Mouse (Mus musculus) splenic B cell, adult 2 months (primary cell): Measurements from ENCODE around the gene Chchd1.
A peak's percentile ranks its signal among the peaks of the same experiment; 100 is the strongest.
"Not testable (repeated sequence)": the region's sequence is repeated elsewhere in the genome, so short reads cannot be mapped to it uniquely, and the experiment has no call there.

ENCODE experiments used
- DNase-seq: peaks from one replicate; pipeline ENCODE4 v3.0.0-alpha.2; 2011; ENCODE audit warnings: low read depth, low spot score
- H3K27me3 ChIP-seq: 2 replicates; pipeline ENCODE4 v1.6.1; 2012; ENCODE audit warnings: mild to moderate bottlenecking, low read length, moderate library complexity, mixed read lengths; ENCODE audit not compliant: control insufficient read depth, poor library complexity, insufficient read depth, severe bottlenecking
- H3K36me3 ChIP-seq: 2 replicates; pipeline ENCODE4 v1.6.1; 2012; ENCODE audit warnings: mild to moderate bottlenecking, low read length, moderate library complexity, mixed read lengths; ENCODE audit not compliant: control insufficient read depth, poor library complexity, insufficient read depth, severe bottlenecking

Gene Chchd1

GRCm38 (mm10) chr14:20698515-20698914, 4.3 kb upstream of the Chchd1 start:
- Histone ChIP-seq H3K27me3 (no peaks in the 10 kb centered on the region), H3K36me3 (peaks cover 7% of the 10 kb centered on the region; the same call in 1 of the 2 replicates)
- no peak for DNase-seq

GRCm38 (mm10) chr14:20700362-20700761, 2.4 kb upstream of the Chchd1 start:
- Histone ChIP-seq H3K36me3 (peaks cover 10% of the 10 kb centered on the region; the same call in 1 of the 2 replicates), H3K27me3 (no peaks in the 10 kb centered on the region)
- DNase-seq = no peak

GRCm38 (mm10) chr14:20701554-20701953, 1.3 kb upstream of the Chchd1 start:
- DNase-seq = no peak
- Histone ChIP-seq H3K27me3 (no peaks in the 10 kb centered on the region), H3K36me3 (peaks cover 10% of the 10 kb centered on the region; the same call in 1 of the 2 replicates)

DNA sequence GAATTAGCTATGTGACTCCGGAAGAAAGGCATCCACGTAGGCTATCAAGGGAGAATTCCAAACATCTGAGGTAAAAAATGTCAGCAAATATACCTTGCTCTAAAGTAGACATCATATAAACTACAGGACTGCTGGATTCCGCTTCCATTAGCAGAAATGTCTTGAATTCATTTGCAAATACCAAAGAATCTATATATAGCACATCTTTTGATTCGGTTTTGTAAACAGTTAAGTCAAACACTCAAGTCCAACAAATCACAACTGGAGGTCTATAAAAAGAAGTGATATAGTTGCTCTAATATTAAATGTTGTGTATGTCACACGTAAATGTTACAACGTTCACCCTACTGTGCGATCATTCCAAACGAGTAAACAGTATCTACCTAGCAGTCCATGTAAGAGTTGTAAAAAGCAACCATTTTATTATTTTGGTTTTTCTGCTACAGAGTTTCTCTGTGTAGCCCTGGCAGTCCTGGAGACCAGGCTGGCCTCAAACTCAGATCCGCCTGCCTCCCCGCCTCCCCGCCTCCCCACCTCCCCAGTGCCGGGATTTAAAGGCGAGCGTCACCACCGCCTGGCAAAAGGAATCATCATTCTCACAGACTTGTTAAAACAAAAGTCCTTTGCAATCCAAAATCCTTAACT, 588 bp upstream of the Chchd1 start:
- no peak for DNase-seq
- peaks cover 10% of the 10 kb centered on the region; the same call in 1 of the 2 replicates for H3K36me3 ChIP-seq
- H3K27me3 ChIP-seq = no peaks in the 10 kb centered on the region

GRCm38 (mm10) chr14:20703461-20703860, 655 bp downstream of the Chchd1 start:
- not testable (repeated sequence) for H3K27me3 ChIP-seq, DNase-seq, H3K36me3 ChIP-seq

DNA sequence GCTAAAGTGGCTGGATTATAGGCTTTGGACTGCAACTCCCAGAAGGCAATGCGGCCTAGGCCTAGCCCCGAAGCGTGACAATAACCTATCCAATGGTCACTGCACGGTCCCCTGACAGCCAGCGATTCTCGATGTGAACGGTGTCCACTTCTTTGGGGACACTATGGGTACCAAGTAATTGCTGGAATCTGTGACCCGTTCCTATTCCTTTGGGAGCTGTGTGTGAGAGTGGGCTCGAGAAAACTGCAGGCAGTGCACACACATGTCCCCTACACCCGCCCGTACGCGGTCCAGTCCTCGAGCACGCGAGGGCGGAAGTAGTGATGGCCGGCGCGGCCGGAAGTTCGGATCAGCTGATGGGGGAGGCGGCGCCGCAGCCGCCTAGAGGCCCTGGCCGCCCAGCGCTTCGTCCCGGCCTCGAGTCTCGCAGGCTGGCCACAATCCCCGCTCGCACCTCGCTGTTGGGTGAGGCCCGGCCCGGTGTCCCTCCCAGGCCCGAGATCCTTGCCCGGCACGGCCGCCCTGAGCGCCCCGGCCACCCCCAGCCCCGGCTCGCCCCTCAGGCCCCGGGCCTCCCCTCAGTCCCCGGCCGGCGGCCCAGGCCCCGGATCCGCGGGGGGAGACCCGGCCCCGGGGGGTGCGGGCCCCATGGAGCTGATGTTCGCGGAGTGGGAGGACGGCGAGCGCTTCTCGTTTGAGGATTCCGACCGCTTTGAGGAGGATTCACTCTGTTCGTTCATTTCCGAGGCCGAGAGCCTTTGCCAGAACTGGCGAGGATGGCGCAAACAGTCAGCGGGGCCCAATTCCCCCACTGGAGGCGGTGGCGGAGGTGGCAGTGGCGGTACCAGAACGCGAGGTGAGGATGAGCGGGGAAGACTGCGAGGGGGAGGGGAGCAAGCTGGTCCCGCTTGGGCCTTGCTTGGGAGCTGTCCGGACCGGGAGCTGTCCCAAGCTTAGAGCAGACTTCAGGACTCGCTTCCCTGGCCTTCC, 4.7 kb downstream of the Chchd1 start, which contains the start of gene Zswim8:
TSS of gene Zswim8 (plus strand) at position 352 of the 990 bp plus-strand sequence.
- Histone ChIP-seq H3K36me3 (peaks cover 10% of the 10 kb centered on the region), H3K27me3 (no peaks in the 10 kb centered on the region)
- DNase-seq = peak; percentile 85

DNA sequence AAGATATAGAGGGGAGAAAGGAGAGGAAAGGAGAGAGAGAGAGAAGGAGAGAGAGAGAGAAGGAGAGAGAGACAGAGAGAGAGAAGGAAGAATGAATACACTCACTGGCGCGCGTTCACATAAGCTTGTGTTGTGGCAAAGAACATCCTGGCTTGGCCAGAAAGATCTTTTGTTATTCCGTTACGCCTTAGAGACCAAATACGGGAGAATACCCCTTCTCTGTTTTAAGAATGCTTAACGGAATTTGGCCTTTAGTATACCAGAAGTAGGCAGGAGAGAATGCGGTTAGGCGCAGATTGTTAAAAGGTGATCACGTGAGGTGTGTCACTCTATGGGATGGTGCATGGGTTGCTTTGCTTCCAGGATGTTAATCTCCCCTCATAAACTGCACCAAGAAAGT, 5.4 kb downstream of the Chchd1 start:
- Histone ChIP-seq H3K36me3 (peaks cover 10% of the 10 kb centered on the region), H3K27me3 (no peaks in the 10 kb centered on the region)
- peak; percentile 16 for DNase-seq

GRCm38 (mm10) chr14:20713832-20714231, 11.0 kb downstream of the Chchd1 start:
- H3K27me3 ChIP-seq = no peaks in the 10 kb centered on the region
- DNase-seq = no peak

DNA sequence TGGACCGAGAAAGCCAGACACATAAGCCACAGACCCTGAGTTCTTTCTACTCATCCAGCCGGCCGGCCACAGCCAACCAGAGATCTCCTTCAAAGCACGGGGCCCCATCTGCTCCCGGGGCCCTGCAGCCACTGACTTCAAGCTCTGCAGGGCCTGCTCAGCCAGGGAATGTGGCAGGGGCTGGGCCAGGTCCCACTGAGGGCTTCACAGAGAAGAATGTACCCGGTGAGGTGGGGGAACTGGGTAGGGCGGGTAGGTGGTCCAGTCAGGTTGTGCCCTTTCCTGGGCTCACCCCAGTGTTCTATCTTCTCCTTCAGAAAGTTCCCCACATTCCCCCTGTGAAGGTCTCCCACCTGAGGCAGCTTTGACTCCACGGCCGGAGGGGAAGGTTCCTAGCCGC, 15.6 kb downstream of the Chchd1 start:
- Histone ChIP-seq H3K27me3 (no peaks in the 10 kb centered on the region), H3K36me3 (peaks cover 10% of the 10 kb centered on the region)
- DNase-seq = no peak

More at GRCm38 (mm10) chr14:20713832-20714231, 11.0 kb downstream of the Chchd1 start:
- peaks cover 17% of the 10 kb centered on the region for H3K36me3 ChIP-seq

DNA sequence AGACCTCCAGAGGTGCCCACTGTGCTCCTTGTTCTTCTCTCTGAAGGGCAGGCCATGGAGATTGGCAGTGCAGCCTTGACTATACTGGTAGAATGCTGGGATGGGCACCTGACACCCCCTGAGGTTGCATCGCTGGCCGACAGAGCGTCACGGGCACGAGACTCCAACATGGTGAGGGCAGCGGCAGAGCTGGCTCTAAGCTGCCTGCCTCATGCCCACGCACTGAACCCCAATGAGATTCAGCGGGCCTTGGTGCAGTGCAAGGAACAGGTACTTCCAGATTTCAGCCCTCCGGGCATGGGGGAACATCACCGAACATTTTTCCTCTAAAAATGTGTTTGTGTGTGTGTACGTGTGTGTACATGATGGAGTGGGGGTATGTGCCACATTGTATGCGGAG, 17.0 kb downstream of the Chchd1 start:
- DNase-seq = no peak
- Histone ChIP-seq H3K27me3 (no peaks in the 10 kb centered on the region), H3K36me3 (peaks cover 11% of the 10 kb centered on the region)

- Histone ChIP-seq H3K27me3 (no peaks in the 10 kb centered on the region), H3K36me3 (peaks cover 9% of the 10 kb centered on the region)
- no peak for DNase-seq
These were observed 18.6 kb downstream of the Chchd1 start for GRCm38 (mm10) chr14:20721371-20721770.

GRCm38 (mm10) chr14:20723006-20723405, 20.2 kb downstream of the Chchd1 start:
- Histone ChIP-seq H3K36me3 (peaks cover 9% of the 10 kb centered on the region), H3K27me3 (no peaks in the 10 kb centered on the region)
- no peak for DNase-seq

DNA sequence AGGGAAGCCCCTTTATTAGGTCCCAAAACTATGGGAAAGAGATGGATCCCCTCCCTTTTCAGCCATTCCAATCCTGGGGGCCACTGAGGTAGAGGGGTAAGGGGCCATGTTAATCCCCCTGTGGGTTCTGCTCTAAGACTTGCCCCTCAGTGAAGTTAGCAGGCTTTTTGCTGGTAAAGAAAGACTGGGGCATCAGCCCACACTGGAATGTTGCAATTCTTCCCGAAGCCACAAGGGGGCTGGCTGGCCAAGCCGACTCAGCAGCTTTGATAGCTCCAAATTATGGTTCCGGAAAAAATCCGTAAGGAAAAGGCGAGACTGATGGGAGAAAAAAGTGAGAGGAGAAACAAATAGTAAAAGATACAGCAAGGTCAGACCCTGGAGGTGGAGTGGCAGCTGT, 21.2 kb downstream of the Chchd1 start:
- H3K27me3 ChIP-seq = no peaks in the 10 kb centered on the region
- DNase-seq = peak; percentile 59
- H3K36me3 ChIP-seq = peaks cover 11% of the 10 kb centered on the region

DNA sequence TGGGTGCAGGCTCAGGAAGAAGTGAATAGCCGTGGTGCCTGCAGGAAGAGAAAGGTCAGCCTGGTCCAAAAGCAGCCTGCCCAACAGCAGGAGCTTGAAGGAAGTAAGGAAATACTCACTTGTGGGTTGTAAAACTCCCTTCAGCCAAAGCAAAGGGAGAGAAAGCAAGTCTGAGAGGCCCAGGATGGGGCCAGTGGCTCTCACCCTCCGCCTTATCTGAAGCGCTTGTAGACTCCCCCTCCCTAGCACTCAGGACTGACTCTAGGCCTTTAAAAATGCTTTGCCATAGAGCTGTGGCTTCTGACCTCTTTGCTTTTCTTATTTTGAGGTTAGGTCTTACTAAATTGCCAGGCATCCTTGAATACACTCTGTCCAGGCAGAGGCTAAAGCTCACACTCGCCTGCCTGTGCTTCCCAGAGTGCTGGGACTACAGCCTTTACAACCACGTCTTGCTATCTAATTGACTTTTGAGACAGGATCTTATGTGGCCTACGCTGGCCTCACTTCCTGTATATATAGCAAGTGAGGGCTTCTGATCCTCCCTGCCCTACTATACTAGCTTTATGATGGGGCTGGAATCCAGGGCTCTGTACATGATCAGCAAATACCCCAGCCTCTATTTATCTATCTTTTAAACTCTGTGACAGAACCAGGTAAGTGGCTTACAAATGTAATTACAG, 23.0 kb downstream of the Chchd1 start:
- no peak for DNase-seq
- Histone ChIP-seq H3K27me3 (no peaks in the 10 kb centered on the region), H3K36me3 (peaks cover 13% of the 10 kb centered on the region)
